Mouse (Mus musculus) midbrain, embryonic 12.5 days (tissue): ENCODE measurements around the gene Fam111a. TPM values are rescaled to one million over a fixed set of nuclear protein-coding genes. Genes with fewer than 3 reads are reported as not detected.

ENCODE experiments used
- ATAC-seq: fragments of 200-750 bp; cut with Nextera tagmentation; 2 replicates; pipeline ENCODE4 v1.8.0; 2017; ENCODE audit warnings: low read depth, moderate TSS enrichment, moderate library complexity; ENCODE audit not compliant: low FRiP score
- H3K27ac ChIP-seq: fragments of 300-500 bp; sonication (generic); replicated peaks from 2 replicates; pipeline ENCODE4 v1.5.1; 2016; ENCODE audit warnings: mild to moderate bottlenecking
- H3K27me3 ChIP-seq: fragments of 300-500 bp; sonication (generic); 2 replicates; pipeline ENCODE4 v1.6.1; 2016; ENCODE audit warnings: mild to moderate bottlenecking
- H3K36me3 ChIP-seq: fragments of 300-500 bp; sonication (generic); 2 replicates; pipeline ENCODE4 v1.6.1; 2016
- H3K4me1 ChIP-seq: fragments of 300-500 bp; sonication (generic); 2 replicates; pipeline ENCODE4 v1.6.1; 2016
- H3K4me2 ChIP-seq: fragments of 300-500 bp; sonication (generic); replicated peaks from 2 replicates; pipeline ENCODE4 v1.6.1; 2016; ENCODE audit warnings: mild to moderate bottlenecking, moderate library complexity
- H3K4me3 ChIP-seq: fragments of 300-500 bp; sonication (generic); 2 replicates; pipeline ENCODE4 v1.5.1; 2016; ENCODE audit warnings: mild to moderate bottlenecking
- H3K9ac ChIP-seq: fragments of 300-500 bp; sonication (generic); replicated peaks from 2 replicates; pipeline ENCODE4 v1.6.1; 2016; ENCODE audit warnings: mild to moderate bottlenecking, moderate library complexity
- H3K9me3 ChIP-seq: fragments of 300-500 bp; sonication (generic); 2 replicates; pipeline ENCODE4 v1.6.1; 2016; ENCODE audit warnings: mild to moderate bottlenecking
- WGBS: fragments of 180-500 bp; shearing (Covaris S2); methylation state at CpG from one replicate; pipeline ENCODE4 v1.1.7; 2016; 5-methylcytosine and 5-hydroxymethylcytosine counted together
- polyA plus RNA-seq: library from polyadenylated mRNA; unstranded; fragments of >200 nt; fragmentation: Nextera tagmentation; extraction: Ambion mirVana; gene quantifications from 2 replicates; pipeline ENCODE4 v1.2.1, GENCODE M21; 2016

The Fam111a gene
- polyA plus RNA-seq, 1 experiment from 2014 or later: 16.7 TPM

- Histone ChIP-seq H3K27me3 (peaks cover 7% of the 10 kb centered on the region), H3K36me3 (no peaks in the 10 kb centered on the region), H3K27ac (peak overlapping the region; percentile 25; the same call in 1 of the 2 replicates), H3K9me3 (no peaks in the 10 kb centered on the region), H3K4me2 (peak overlapping the region; percentile 98), H3K4me3 (peak overlapping the region; percentile 67), H3K4me1 (0 out of 2 replicates have a peak, but pooled peaks cover 3% of the 10 kb centered on the region), H3K9ac (peak overlapping the region; percentile 67)
- WGBS: under 1% methylated on average over 49 of the region's 49 CpGs
- peak; percentile 85 for ATAC-seq
Observed at GRCm38 (mm10) chr19:12595530-12596289, 50.2 kb downstream of the Fam111a start.

- H3K9ac ChIP-seq: peak overlapping the region; percentile 67
- H3K27ac ChIP-seq: no peak overlapping the region
- peak; percentile 64 for ATAC-seq
- H3K9me3 ChIP-seq: no peaks in the 10 kb centered on the region
- H3K4me3 ChIP-seq: peak overlapping the region; percentile 67
- H3K27me3 ChIP-seq: peaks cover 7% of the 10 kb centered on the region
- H3K36me3 ChIP-seq: no peaks in the 10 kb centered on the region
- H3K4me1 ChIP-seq: 0 out of 2 replicates have a peak, but pooled peaks cover 3% of the 10 kb centered on the region
- 18% methylated on average over 23 of the region's 23 CpGs for WGBS
- peak overlapping the region; percentile 98 for H3K4me2 ChIP-seq
Observed at GRCm38 (mm10) chr19:12596290-12597072, 50.9 kb downstream of the Fam111a start.

- Histone ChIP-seq H3K9me3 (no peaks in the 10 kb centered on the region), H3K27me3 (peaks cover 7% of the 10 kb centered on the region), H3K9ac (no peak overlapping the region), H3K4me2 (peak overlapping the region; percentile 98; the same call in 1 of the 2 replicates), H3K4me1 (0 out of 2 replicates have a peak, but pooled peaks cover 3% of the 10 kb centered on the region), H3K27ac (no peak overlapping the region), H3K4me3 (0 out of 2 replicates have a peak overlapping the region, but pooled peaks have one; percentile 67), H3K36me3 (no peaks in the 10 kb centered on the region)
- no peak for ATAC-seq
- WGBS: 72% methylated on average over 3 of the region's 3 CpGs
Observed at GRCm38 (mm10) chr19:12597073-12597405, 51.5 kb downstream of the Fam111a start.

- ATAC-seq: no peak
- H3K4me3 ChIP-seq: no peak overlapping the region
- no peaks in the 10 kb centered on the region for H3K9me3 ChIP-seq
- 0 out of 2 replicates have a peak, but pooled peaks cover 3% of the 10 kb centered on the region for H3K4me1 ChIP-seq
- no peaks in the 10 kb centered on the region for H3K36me3 ChIP-seq
- H3K27ac ChIP-seq: no peak overlapping the region
- H3K4me2 ChIP-seq: no peak overlapping the region
- H3K27me3 ChIP-seq: peaks cover 7% of the 10 kb centered on the region
- WGBS: 68% methylated on average over 3 of the region's 3 CpGs
- no peak overlapping the region for H3K9ac ChIP-seq
Observed at GRCm38 (mm10) chr19:12598674-12599073, 53.1 kb downstream of the Fam111a start.

- Histone ChIP-seq H3K36me3 (no peaks in the 10 kb centered on the region), H3K4me1 (0 out of 2 replicates have a peak, but pooled peaks cover 3% of the 10 kb centered on the region), H3K9ac (no peak within 1 kb of the TSS), H3K27me3 (peaks cover 7% of the 10 kb centered on the region), H3K9me3 (no peaks in the 10 kb centered on the region), H3K4me2 (no peak within 1 kb of the TSS), H3K27ac (no peak within 1 kb of the TSS), H3K4me3 (no peak within 1 kb of the TSS)
- ATAC-seq: no peak
- WGBS: 68% methylated on average over 1 of the region's 1 CpGs
Observed at GRCm38 (mm10) chr19:12599674-12600073, 54.1 kb downstream of the Fam111a start, which contains the start of gene Gm4952. TSS of gene Gm4952 (plus strand) at chr19:12599974.

GRCm38 (mm10) chr19:12600684-12601480, 55.3 kb downstream of the Fam111a start:
- ATAC-seq: no peak
- H3K9ac ChIP-seq: no peak overlapping the region
- WGBS: 49% methylated on average over 2 of the region's 2 CpGs
- H3K9me3 ChIP-seq: no peaks in the 10 kb centered on the region
- no peak overlapping the region for H3K4me3 ChIP-seq
- peaks cover 7% of the 10 kb centered on the region for H3K27me3 ChIP-seq
- no peak overlapping the region for H3K4me2 ChIP-seq
- H3K36me3 ChIP-seq: no peaks in the 10 kb centered on the region
- no peak overlapping the region for H3K27ac ChIP-seq
- H3K4me1 ChIP-seq: 0 out of 2 replicates have a peak, but pooled peaks cover 3% of the 10 kb centered on the region

- no peaks in the 10 kb centered on the region for H3K36me3 ChIP-seq
- H3K9me3 ChIP-seq: no peaks in the 10 kb centered on the region
- no peak overlapping the region for H3K4me3 ChIP-seq
- H3K27me3 ChIP-seq: no peaks in the 10 kb centered on the region
- no peak overlapping the region for H3K27ac ChIP-seq
- no peak overlapping the region for H3K9ac ChIP-seq
- no peak overlapping the region for H3K4me2 ChIP-seq
- no peaks in the 10 kb centered on the region for H3K4me1 ChIP-seq
- ATAC-seq: no peak
Observed at GRCm38 (mm10) chr19:12608336-12608735, 62.8 kb downstream of the Fam111a start.

- H3K27me3 ChIP-seq: no peaks in the 10 kb centered on the region
- H3K4me1 ChIP-seq: no peaks in the 10 kb centered on the region
- ATAC-seq: no peak
- no peak overlapping the region for H3K4me2 ChIP-seq
- no peak overlapping the region for H3K9ac ChIP-seq
- no peak overlapping the region for H3K4me3 ChIP-seq
- 84% methylated on average over 1 of the region's 1 CpGs for WGBS
- no peaks in the 10 kb centered on the region for H3K36me3 ChIP-seq
- H3K27ac ChIP-seq: no peak overlapping the region
- H3K9me3 ChIP-seq: no peaks in the 10 kb centered on the region
Observed at GRCm38 (mm10) chr19:12613646-12614045, 68.1 kb downstream of the Fam111a start.

GRCm38 (mm10) chr19:12633176-12633575, 87.6 kb downstream of the Fam111a start, which contains the start of gene Glyat:
TSS of gene Glyat (plus strand) at chr19:12633308.
- ATAC-seq: no peak
- Histone ChIP-seq H3K36me3 (no peaks in the 10 kb centered on the region), H3K4me3 (no peak within 1 kb of the TSS), H3K9me3 (no peaks in the 10 kb centered on the region), H3K4me2 (no peak within 1 kb of the TSS), H3K9ac (no peak within 1 kb of the TSS), H3K27ac (no peak within 1 kb of the TSS), H3K27me3 (no peaks in the 10 kb centered on the region), H3K4me1 (no peaks in the 10 kb centered on the region)
- 86% methylated on average over 4 of the region's 4 CpGs for WGBS

- Histone ChIP-seq H3K36me3 (no peaks in the 10 kb centered on the region), H3K9me3 (no peaks in the 10 kb centered on the region), H3K27me3 (no peaks in the 10 kb centered on the region), H3K4me2 (no peak overlapping the region), H3K27ac (no peak overlapping the region), H3K4me3 (no peak overlapping the region), H3K9ac (no peak overlapping the region), H3K4me1 (no peaks in the 10 kb centered on the region)
- WGBS: 90% methylated on average over 3 of the region's 3 CpGs
- ATAC-seq: no peak
Observed at GRCm38 (mm10) chr19:12634259-12634658, 88.7 kb downstream of the Fam111a start.

- no peaks in the 10 kb centered on the region for H3K27me3 ChIP-seq
- no peaks in the 10 kb centered on the region for H3K9me3 ChIP-seq
- ATAC-seq: no peak
- no peak overlapping the region for H3K27ac ChIP-seq
- no peaks in the 10 kb centered on the region for H3K4me1 ChIP-seq
- no peak overlapping the region for H3K4me3 ChIP-seq
- 88% methylated on average over 4 of the region's 4 CpGs for WGBS
- no peak overlapping the region for H3K9ac ChIP-seq
- no peak overlapping the region for H3K4me2 ChIP-seq
- no peaks in the 10 kb centered on the region for H3K36me3 ChIP-seq
Observed at GRCm38 (mm10) chr19:12634963-12635362, 89.4 kb downstream of the Fam111a start.
